Mouse (Mus musculus) testis, adult 2 months (tissue): ENCODE measurements around the gene Ctla4.

Experiments
- CTCF ChIP-seq: fragments of 200-500 bp; IDR thresholded peaks from 2 replicates; pipeline ENCODE4 v1.5.1; 2012; ENCODE audit warnings: low read depth, mild to moderate bottlenecking, inconsistent platforms, low read length, moderate library complexity; ENCODE audit not compliant: control insufficient read depth, insufficient read depth, insufficient replicate concordance
- POLR2A ChIP-seq: fragments of 200-500 bp; IDR thresholded peaks from 2 replicates; pipeline ENCODE4 v1.6.1; 2012; ENCODE audit warnings: low read depth, mild to moderate bottlenecking, inconsistent platforms, low read length, moderate library complexity; ENCODE audit not compliant: control insufficient read depth

DNA sequence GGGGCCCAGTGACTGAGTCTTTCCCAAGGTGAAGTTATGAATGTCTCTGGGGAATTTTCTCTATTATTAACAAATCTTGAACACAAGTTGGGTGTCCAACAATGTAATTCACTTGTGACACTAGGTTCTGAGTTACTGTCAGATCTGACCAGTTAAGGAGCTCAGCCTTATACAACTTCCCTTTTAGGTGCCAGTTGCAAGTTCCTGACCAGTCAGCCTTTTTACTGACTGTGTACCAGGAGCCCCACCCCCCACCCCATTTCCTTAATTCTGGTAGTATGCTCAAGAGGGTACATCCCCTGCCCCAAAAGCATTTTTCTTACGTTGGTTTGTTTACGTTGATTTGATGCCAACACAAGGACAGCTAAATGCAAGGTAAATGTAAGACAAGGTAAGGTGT, 21.6 kb upstream of the Ctla4 start:
- TF ChIP-seq POLR2A, result no peak
- TF ChIP-seq CTCF, result no peak
